Mouse (Mus musculus): Measurements from ENCODE around the gene Etl4. TPM values are rescaled to one million over a fixed set of nuclear protein-coding genes. Genes with fewer than 3 reads are reported as not detected.

Etl4 gene
- total and polyA plus RNA-seq, 3 experiments = not detected

DNA sequence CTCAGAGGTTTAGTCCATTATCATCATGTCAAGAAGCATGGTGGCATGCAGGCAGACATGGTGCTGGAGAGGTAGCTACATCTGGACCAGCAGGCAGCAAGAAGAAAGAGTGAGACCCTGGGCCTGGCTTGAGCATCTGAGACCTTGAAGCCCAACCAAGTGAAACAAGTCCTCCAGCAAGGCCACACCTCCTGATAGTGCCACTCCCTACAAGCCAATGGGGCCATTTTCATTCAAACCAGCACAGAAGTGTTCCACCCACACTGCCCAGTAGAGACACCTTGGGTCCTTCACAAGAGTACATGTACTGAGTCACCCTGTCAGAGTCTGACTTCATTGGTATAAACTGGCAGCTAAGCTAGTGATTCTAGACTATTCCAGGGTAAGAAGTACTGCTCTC lies 860.6 kb downstream of the Etl4 start:
- H3K9me3 ChIP-seq (replicated peaks; ENCODE audit: insufficient read depth, low read length) = no peaks in the 10 kb centered on the region
- no peaks in the 10 kb centered on the region for H3K79me2 ChIP-seq (ENCODE audit: control insufficient read depth, insufficient read depth, low read length, poor library complexity)
- no peak overlapping the region for H3K27ac ChIP-seq (ENCODE audit: control insufficient read depth, low read depth, low read length)
- H3K36me3 ChIP-seq (ENCODE audit: control insufficient read depth in 1 of 2, insufficient read depth in 2 of 2, low read length in 2 of 2) = no peaks in the 10 kb centered on the region
- TF ChIP-seq NELFE (IDR thresholded peaks at IDR 0.05; ENCODE audit: low read depth, low read length) = no peak
- TF ChIP-seq SIN3A (IDR thresholded peaks at IDR 0.05; ENCODE audit: low read length) = no peak
- TF ChIP-seq MAX (IDR thresholded peaks at IDR 0.05; ENCODE audit: low read length) = no peak
- TF ChIP-seq MYC (IDR thresholded peaks at IDR 0.05; ENCODE audit: low read depth, low read length) = no peak
- no peak for TF ChIP-seq MAFK (IDR thresholded peaks at IDR 0.05; ENCODE audit: borderline replicate concordance, low read depth, low read length)
- H3K9ac ChIP-seq (ENCODE audit: control insufficient read depth, low read depth, low read length, poor library complexity, severe bottlenecking) = no peak overlapping the region
- no peaks in the 10 kb centered on the region for H3K4me1 ChIP-seq (ENCODE audit: control insufficient read depth in 1 of 2, insufficient read depth in 2 of 2, low read length in 2 of 2)
- no peak overlapping the region for H3K4me3 ChIP-seq (ENCODE audit: control insufficient read depth in 1 of 2, insufficient read depth in 1 of 2, low read depth in 2 of 2, low read length in 2 of 2)
- DNase-seq (ENCODE audit: low read depth, low spot score) = no peak
- H3K27me3 ChIP-seq (ENCODE audit: control insufficient read depth in 1 of 2, insufficient read depth in 2 of 2, low read length in 2 of 2) = no peaks in the 10 kb centered on the region

DNA sequence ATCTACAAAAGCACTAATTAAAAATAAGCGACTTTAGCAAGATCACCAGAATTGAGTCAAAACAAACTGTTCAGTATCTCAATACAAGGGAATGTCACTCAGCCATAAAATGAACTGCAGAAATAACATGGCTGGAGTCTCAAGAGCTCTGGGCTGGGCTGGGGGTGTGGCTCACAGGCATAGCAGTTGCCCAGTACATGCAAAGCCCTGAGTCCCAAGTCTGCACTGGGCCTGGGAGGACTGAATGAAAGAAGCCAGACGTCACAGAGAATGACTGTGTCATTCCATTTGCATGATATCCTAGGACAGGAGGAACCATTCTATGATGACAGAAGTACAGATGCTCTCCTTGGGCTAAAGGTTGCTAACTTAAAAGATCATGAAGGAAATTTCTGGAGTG lies 864.9 kb downstream of the Etl4 start:
- TF ChIP-seq HCFC1 (IDR thresholded peaks at IDR 0.05; ENCODE audit: low read depth, low read length) = no peak
- TF ChIP-seq MYC (IDR thresholded peaks at IDR 0.05; ENCODE audit: low read depth, low read length) = no peak
- no peak for TF ChIP-seq RAD21 (IDR thresholded peaks at IDR 0.05; ENCODE audit: low read depth, low read length)
- TF ChIP-seq POLR2AphosphoS5 (IDR thresholded peaks at IDR 0.05; ENCODE audit: borderline replicate concordance, low read depth, low read length) = no peak
- TF ChIP-seq ZC3H11A (IDR thresholded peaks at IDR 0.05; ENCODE audit: low read depth, low read length) = no peak
- no peak for TF ChIP-seq EP300 (IDR thresholded peaks at IDR 0.05; ENCODE audit: low read depth in 1 of 2, low read length in 2 of 2)
- no peak for TF ChIP-seq UBTF (IDR thresholded peaks at IDR 0.05; ENCODE audit: borderline replicate concordance, insufficient read depth, low read depth, low read length)
- TF ChIP-seq SIN3A (IDR thresholded peaks at IDR 0.05; ENCODE audit: low read length) = no peak
- no peak for TF ChIP-seq BHLHE40 (IDR thresholded peaks at IDR 0.05; ENCODE audit: borderline replicate concordance, low read depth, low read length)
- TF ChIP-seq ZKSCAN1 (IDR thresholded peaks at IDR 0.05; ENCODE audit: low read depth, low read length) = no peak
- no peak for TF ChIP-seq RCOR1 (IDR thresholded peaks at IDR 0.05; ENCODE audit: low read depth, low read length)
- TF ChIP-seq MXI1 (IDR thresholded peaks at IDR 0.05; ENCODE audit: low read depth, low read length) = no peak
- TF ChIP-seq NELFE (IDR thresholded peaks at IDR 0.05; ENCODE audit: low read depth, low read length) = no peak
- TF ChIP-seq JUND (IDR thresholded peaks at IDR 0.05; ENCODE audit: low read depth, low read length) = no peak
- no peak for TF ChIP-seq CHD2 (IDR thresholded peaks at IDR 0.05; ENCODE audit: low read length)
- no peak for TF ChIP-seq SMC3 (IDR thresholded peaks at IDR 0.05; ENCODE audit: low read depth, low read length)
- TF ChIP-seq MAZ (IDR thresholded peaks at IDR 0.05; ENCODE audit: low read depth, low read length) = no peak
- no peak for TF ChIP-seq GABPA (IDR thresholded peaks at IDR 0.05; ENCODE audit: low read depth, low read length)
- TF ChIP-seq TCF12 (IDR thresholded peaks at IDR 0.05; ENCODE audit: low read depth, low read length) = no peak
- no peak for TF ChIP-seq GATA1 (IDR thresholded peaks at IDR 0.05; ENCODE audit: low read depth, low read length)
- no peak for DNase-seq (ENCODE audit: low read depth, low spot score)
- no peaks in the 10 kb centered on the region for H3K9me3 ChIP-seq (replicated peaks; ENCODE audit: insufficient read depth, low read length)

More for the DNA sequence above, 864.9 kb downstream of the Etl4 start:
- Histone ChIP-seq H3K79me2 (ENCODE audit: control insufficient read depth, insufficient read depth, low read length, poor library complexity) (no peaks in the 10 kb centered on the region), H3K9ac (ENCODE audit: control insufficient read depth, low read depth, low read length, poor library complexity, severe bottlenecking) (no peak overlapping the region), H3K4me3 (ENCODE audit: control insufficient read depth in 1 of 2, insufficient read depth in 1 of 2, low read depth in 2 of 2, low read length in 2 of 2) (no peak overlapping the region), H3K36me3 (ENCODE audit: control insufficient read depth in 1 of 2, insufficient read depth in 2 of 2, low read length in 2 of 2) (no peaks in the 10 kb centered on the region), H3K27me3 (ENCODE audit: control insufficient read depth in 1 of 2, insufficient read depth in 2 of 2, low read length in 2 of 2) (no peaks in the 10 kb centered on the region), H3K27ac (ENCODE audit: control insufficient read depth, low read depth, low read length) (no peak overlapping the region), H3K4me1 (ENCODE audit: control insufficient read depth in 1 of 2, insufficient read depth in 2 of 2, low read length in 2 of 2) (no peaks in the 10 kb centered on the region)
